Mouse (Mus musculus): ENCODE measurements at regions not wholly inside any gene's neighbourhood (a gene's known extent, or its start where the extent isn't known, plus 50 kb on each side); places are given as distances from the start of the nearest gene placed in this dataset.
"Not testable (repeated sequence)": the region's sequence is repeated elsewhere in the genome, so short reads cannot be mapped to it uniquely, and the experiment has no call there.

GRCm38 (mm10) chr16:56323828-56324227 is 119.7 kb downstream of the Impg2 start:
- not testable (repeated sequence) for H3K9me3 ChIP-seq (ENCODE audit: control insufficient read depth); H3K27ac ChIP-seq (ENCODE audit: low read depth, low read length); H3K4me2 ChIP-seq (replicated peaks; ENCODE audit: low read depth); H3K9ac ChIP-seq (ENCODE audit: low read depth, low read length); ATAC-seq; H3K36me3 ChIP-seq (ENCODE audit: control insufficient read depth, insufficient read depth); H3K4me3 ChIP-seq (ENCODE audit: low read depth, low read length); H3K4me1 ChIP-seq (replicated peaks; ENCODE audit: control insufficient read depth, insufficient read depth, low read length); H3K27me3 ChIP-seq (replicated peaks; ENCODE audit: control insufficient read depth, insufficient read depth, low read length)
- WGBS = 89% methylated on average over 3 of the region's 3 CpGs

GRCm38 (mm10) chr16:56349415-56349814 is 128.3 kb upstream of the Abi3bp start:
- no peak overlapping the region for H3K4me2 ChIP-seq (replicated peaks; ENCODE audit: low read depth)
- no peaks in the 10 kb centered on the region for H3K36me3 ChIP-seq (ENCODE audit: control insufficient read depth, insufficient read depth)
- no peak overlapping the region for H3K27ac ChIP-seq (ENCODE audit: low read depth, low read length)
- no peak for ATAC-seq
- no peak overlapping the region for H3K4me3 ChIP-seq (ENCODE audit: low read depth, low read length)
- no peaks in the 10 kb centered on the region for H3K9me3 ChIP-seq (ENCODE audit: control insufficient read depth)
- no peak for TF ChIP-seq CTCF (IDR thresholded peaks at IDR 0.05; ENCODE audit: low read depth)
- H3K4me1 ChIP-seq (replicated peaks; ENCODE audit: control insufficient read depth, insufficient read depth, low read length) = no peaks in the 10 kb centered on the region
- no peak overlapping the region for H3K9ac ChIP-seq (ENCODE audit: low read depth, low read length)
- no peaks in the 10 kb centered on the region for H3K27me3 ChIP-seq (replicated peaks; ENCODE audit: control insufficient read depth, insufficient read depth, low read length)

- TF ChIP-seq CTCF (IDR thresholded peaks at IDR 0.05; ENCODE audit: low read depth) = no peak
- 54% methylated on average over 3 of the region's 3 CpGs for WGBS
- no peaks in the 10 kb centered on the region for H3K4me1 ChIP-seq (replicated peaks; ENCODE audit: control insufficient read depth, insufficient read depth, low read length)
- no peaks in the 10 kb centered on the region for H3K27me3 ChIP-seq (replicated peaks; ENCODE audit: control insufficient read depth, insufficient read depth, low read length)
- H3K36me3 ChIP-seq (ENCODE audit: control insufficient read depth, insufficient read depth) = no peaks in the 10 kb centered on the region
- no peak overlapping the region for H3K9ac ChIP-seq (ENCODE audit: low read depth, low read length)
- H3K9me3 ChIP-seq (ENCODE audit: control insufficient read depth) = no peaks in the 10 kb centered on the region
- H3K4me3 ChIP-seq (ENCODE audit: low read depth, low read length) = no peak overlapping the region
- H3K4me2 ChIP-seq (replicated peaks; ENCODE audit: low read depth) = no peak overlapping the region
- no peak overlapping the region for H3K27ac ChIP-seq (ENCODE audit: low read depth, low read length)
- no peak for ATAC-seq
Observed at GRCm38 (mm10) chr16:56352888-56353287, 124.8 kb upstream of the Abi3bp start.

GRCm38 (mm10) chr16:56359101-56359500 is 118.6 kb upstream of the Abi3bp start:
- Histone ChIP-seq H3K27ac (ENCODE audit: low read depth, low read length) (no peak overlapping the region), H3K9ac (ENCODE audit: low read depth, low read length) (no peak overlapping the region), H3K27me3 (replicated peaks; ENCODE audit: control insufficient read depth, insufficient read depth, low read length) (no peaks in the 10 kb centered on the region), H3K4me2 (replicated peaks; ENCODE audit: low read depth) (no peak overlapping the region), H3K4me3 (ENCODE audit: low read depth, low read length) (no peak overlapping the region), H3K36me3 (ENCODE audit: control insufficient read depth, insufficient read depth) (no peaks in the 10 kb centered on the region), H3K9me3 (ENCODE audit: control insufficient read depth) (no peaks in the 10 kb centered on the region), H3K4me1 (replicated peaks; ENCODE audit: control insufficient read depth, insufficient read depth, low read length) (no peaks in the 10 kb centered on the region)
- 75% methylated on average over 2 of the region's 2 CpGs for WGBS
- no peak for ATAC-seq
- TF ChIP-seq CTCF (IDR thresholded peaks at IDR 0.05; ENCODE audit: low read depth) = no peak

- no peak for TF ChIP-seq CTCF (IDR thresholded peaks at IDR 0.05; ENCODE audit: low read depth)
- Histone ChIP-seq H3K36me3 (ENCODE audit: control insufficient read depth, insufficient read depth) (no peaks in the 10 kb centered on the region), H3K4me3 (ENCODE audit: low read depth, low read length) (no peak overlapping the region), H3K27ac (ENCODE audit: low read depth, low read length) (no peak overlapping the region), H3K9me3 (ENCODE audit: control insufficient read depth) (0 out of 2 replicates have a peak, but pooled peaks cover 3% of the 10 kb centered on the region), H3K4me1 (replicated peaks; ENCODE audit: control insufficient read depth, insufficient read depth, low read length) (no peaks in the 10 kb centered on the region), H3K9ac (ENCODE audit: low read depth, low read length) (no peak overlapping the region), H3K4me2 (replicated peaks; ENCODE audit: low read depth) (no peak overlapping the region), H3K27me3 (replicated peaks; ENCODE audit: control insufficient read depth, insufficient read depth, low read length) (no peaks in the 10 kb centered on the region)
- ATAC-seq = no peak
- 13% methylated on average over 1 of the region's 1 CpGs for WGBS
Observed at GRCm38 (mm10) chr16:56360992-56361391, 116.7 kb upstream of the Abi3bp start.

- no peak for ATAC-seq
- H3K27ac ChIP-seq (ENCODE audit: low read depth, low read length) = no peak overlapping the region
- H3K4me2 ChIP-seq (replicated peaks; ENCODE audit: low read depth) = no peak overlapping the region
- H3K27me3 ChIP-seq (replicated peaks; ENCODE audit: control insufficient read depth, insufficient read depth, low read length) = no peaks in the 10 kb centered on the region
- WGBS = 72% methylated on average over 2 of the region's 2 CpGs
- H3K9ac ChIP-seq (ENCODE audit: low read depth, low read length) = no peak overlapping the region
- no peak for TF ChIP-seq CTCF (IDR thresholded peaks at IDR 0.05; ENCODE audit: low read depth)
- no peaks in the 10 kb centered on the region for H3K9me3 ChIP-seq (ENCODE audit: control insufficient read depth)
- no peak overlapping the region for H3K4me3 ChIP-seq (ENCODE audit: low read depth, low read length)
- H3K36me3 ChIP-seq (ENCODE audit: control insufficient read depth, insufficient read depth) = no peaks in the 10 kb centered on the region
- H3K4me1 ChIP-seq (replicated peaks; ENCODE audit: control insufficient read depth, insufficient read depth, low read length) = no peaks in the 10 kb centered on the region
Observed at GRCm38 (mm10) chr16:56378356-56378755, 99.3 kb upstream of the Abi3bp start.

DNA sequence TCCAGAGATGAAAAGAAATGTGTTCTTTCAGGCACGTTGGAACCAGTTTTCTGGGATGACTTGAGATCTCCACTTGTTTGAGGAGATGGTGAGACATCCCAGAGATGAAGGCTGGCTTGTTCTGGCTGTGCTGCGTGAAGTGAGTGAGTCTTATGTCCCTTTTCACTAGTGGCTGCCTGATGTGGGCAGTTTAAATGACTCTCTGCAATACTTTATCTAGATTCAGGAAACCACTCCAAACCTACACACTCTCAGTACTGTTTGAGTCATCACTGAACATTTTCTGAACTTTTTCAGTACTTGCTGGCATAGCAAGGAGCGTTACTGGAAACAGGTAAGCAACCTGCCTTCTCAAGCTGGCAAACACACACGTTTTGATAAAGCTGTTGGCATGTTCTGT is 97.0 kb upstream of the Abi3bp start:
- Histone ChIP-seq H3K27ac (ENCODE audit: low read depth, low read length) (no peak overlapping the region), H3K27me3 (replicated peaks; ENCODE audit: control insufficient read depth, insufficient read depth, low read length) (no peaks in the 10 kb centered on the region), H3K4me2 (replicated peaks; ENCODE audit: low read depth) (no peak overlapping the region), H3K9me3 (ENCODE audit: control insufficient read depth) (no peaks in the 10 kb centered on the region), H3K4me3 (ENCODE audit: low read depth, low read length) (no peak overlapping the region), H3K36me3 (ENCODE audit: control insufficient read depth, insufficient read depth) (no peaks in the 10 kb centered on the region), H3K9ac (ENCODE audit: low read depth, low read length) (no peak overlapping the region), H3K4me1 (replicated peaks; ENCODE audit: control insufficient read depth, insufficient read depth, low read length) (no peaks in the 10 kb centered on the region)
- no peak for ATAC-seq
- TF ChIP-seq CTCF (IDR thresholded peaks at IDR 0.05; ENCODE audit: low read depth) = no peak
- 67% methylated on average over 4 of the region's 4 CpGs for WGBS
